Mouse (Mus musculus): ENCODE measurements around the gene Hoxd11.

GRCm38 (mm10) chr2:74699053-74699430 is 19.7 kb downstream of the Hoxd11 start:
- no peak for TF ChIP-seq CTCF (IDR thresholded peaks at IDR 0.05; ENCODE audit: insufficient read depth, low read depth, low read length)
- TF ChIP-seq POLR2A (IDR thresholded peaks at IDR 0.05; ENCODE audit: insufficient read depth, low read depth, low read length) = no peak
